ENCODE assay signal across 8 mouse cellular contexts in genomic region chr9:21149654-21150419, GRCm38 (mm10). TPM values are rescaled to one million over a fixed set of nuclear protein-coding genes. Genes with fewer than 3 reads are reported as not detected.
DNase-seq lines count a peak whose midpoint lies in the region; ATAC-seq and TF ChIP-seq lines count a peak whose summit lies in the region.

TSS of gene Cdc37 (minus strand) at chr9:21149982.

- no peaks in the 10 kb centered on the region for H3K9me3 ChIP-seq in embryonic facial prominence, embryonic 13.5 days
- H3K9me3 ChIP-seq in limb, embryonic 13.5 days = no peaks in the 10 kb centered on the region
- no peaks in the 10 kb centered on the region for H3K9me3 ChIP-seq in midbrain, embryonic 16.5 days (replicated peaks; ENCODE audit: control insufficient read depth, low read length, poor library complexity, severe bottlenecking)

- H3K36me3 ChIP-seq in embryonic facial prominence, embryonic 13.5 days = peaks cover 20% of the 10 kb centered on the region
- peaks cover 4% of the 10 kb centered on the region for H3K36me3 ChIP-seq in heart, adult 2 months (ENCODE audit: control insufficient read depth, insufficient read depth, low read length)
- H3K36me3 ChIP-seq in limb, embryonic 13.5 days = peaks cover 23% of the 10 kb centered on the region
- no peaks in the 10 kb centered on the region for H3K36me3 ChIP-seq in midbrain, embryonic 16.5 days (ENCODE audit: control insufficient read depth, insufficient read depth, low read length)

- peaks cover 2% of the 10 kb centered on the region; the same call in 1 of the 2 replicates for H3K79me2 ChIP-seq in heart, adult 2 months (replicated peaks; ENCODE audit: control insufficient read depth, insufficient read depth, low read length)

- H3K27me3 ChIP-seq in embryonic facial prominence, embryonic 13.5 days = no peaks in the 10 kb centered on the region
- no peaks in the 10 kb centered on the region for H3K27me3 ChIP-seq in heart, adult 2 months (ENCODE audit: control insufficient read depth, insufficient read depth, low read length)
- no peaks in the 10 kb centered on the region for H3K27me3 ChIP-seq in limb, embryonic 13.5 days
- peaks cover 3% of the 10 kb centered on the region; the same call in 1 of the 2 replicates for H3K27me3 ChIP-seq in midbrain, embryonic 16.5 days (ENCODE audit: control insufficient read depth, insufficient read depth, low read depth, low read length)

- no peak for TF ChIP-seq EP300 in heart, adult 2 months (IDR thresholded peaks at IDR 0.05; ENCODE audit: insufficient read depth, low read depth, low read length)

- peak; percentile 96 for DNase-seq in 3134 (ENCODE audit: extremely low read depth, insufficient read length, low spot score)
- peak; percentile 94 to 97 for DNase-seq in adrenal gland, postnatal 36 days
- DNase-seq in heart, adult 2 months = peak; percentile 96
- DNase-seq in kidney, adult 8-10 months = peak; percentile 93 to 94
- peak; percentile 84 to 95 for DNase-seq in spleen, postnatal 10 days (ENCODE audit: low spot score in 2 of 2)

- H3K9ac ChIP-seq in embryonic facial prominence, embryonic 13.5 days = peak within 1 kb of the TSS; percentile 87
- peak within 1 kb of the TSS; percentile 74 for H3K9ac ChIP-seq in heart, adult 2 months (ENCODE audit: low read depth, low read length)
- H3K9ac ChIP-seq in limb, embryonic 13.5 days = peak within 1 kb of the TSS; percentile 87
- H3K9ac ChIP-seq in midbrain, embryonic 16.5 days (ENCODE audit: low read depth, low read length) = peak within 1 kb of the TSS; percentile 74

- peak within 1 kb of the TSS; percentile 78 for H3K4me3 ChIP-seq in embryonic facial prominence, embryonic 13.5 days
- peak within 1 kb of the TSS; percentile 71 for H3K4me3 ChIP-seq in heart, adult 2 months
- peak within 1 kb of the TSS; percentile 82 for H3K4me3 ChIP-seq in limb, embryonic 13.5 days
- peak within 1 kb of the TSS; percentile 72 for H3K4me3 ChIP-seq in midbrain, embryonic 16.5 days (ENCODE audit: low read depth, low read length)

- intact Hi-C loops in heart, adult 2 months (cut with DNase I) = loop anchor here (5.0 kb wide), 1 partner anchor 72 kb away; no protein-coding TSS in a partner anchor

- ATAC-seq in embryonic facial prominence, embryonic 13.5 days (ENCODE audit: insufficient number of reproducible peaks, insufficient read depth, low FRiP score, low TSS enrichment, low read depth) = peak; percentile 90
- peak; percentile 96 for ATAC-seq in limb, embryonic 13.5 days (ENCODE audit: low FRiP score, low read depth)
- ATAC-seq in midbrain, embryonic 16.5 days = peak; percentile 97

- TF ChIP-seq CTCF in heart, adult 2 months (IDR thresholded peaks at IDR 0.05) = 0 out of 2 replicates have a peak, but pooled peaks have one; percentile 2

- TF ChIP-seq POLR2A in heart, adult 2 months (IDR thresholded peaks at IDR 0.05; ENCODE audit: insufficient read depth, low read depth, low read length) = peak; percentile 78

- H3K4me1 ChIP-seq in embryonic facial prominence, embryonic 13.5 days = peaks cover 60% of the 10 kb centered on the region
- peaks cover 21% of the 10 kb centered on the region for H3K4me1 ChIP-seq in heart, adult 2 months (ENCODE audit: control insufficient read depth, insufficient read depth, low read length)
- peaks cover 58% of the 10 kb centered on the region for H3K4me1 ChIP-seq in limb, embryonic 13.5 days
- H3K4me1 ChIP-seq in midbrain, embryonic 16.5 days (ENCODE audit: control insufficient read depth, insufficient read depth, low read length) = peaks cover 29% of the 10 kb centered on the region

- WGBS in embryonic facial prominence, embryonic 13.5 days = 3% methylated on average over 56 of the region's 56 CpGs
- 2% methylated on average over 56 of the region's 56 CpGs for WGBS in heart, adult 2 months
- WGBS in limb, embryonic 13.5 days = 5% methylated on average over 53 of the region's 56 CpGs
- 3% methylated on average over 56 of the region's 56 CpGs for WGBS in midbrain, embryonic 16.5 days

- peak within 1 kb of the TSS; percentile 77 for H3K27ac ChIP-seq in embryonic facial prominence, embryonic 13.5 days
- peak within 1 kb of the TSS; percentile 86 for H3K27ac ChIP-seq in heart, adult 2 months
- H3K27ac ChIP-seq in limb, embryonic 13.5 days = peak within 1 kb of the TSS; percentile 85
- peak within 1 kb of the TSS; percentile 40; the same call in 1 of the 2 replicates for H3K27ac ChIP-seq in midbrain, embryonic 16.5 days (ENCODE audit: low read length)

- peak within 1 kb of the TSS; percentile 91 for H3K4me2 ChIP-seq in embryonic facial prominence, embryonic 13.5 days
- H3K4me2 ChIP-seq in limb, embryonic 13.5 days (replicated peaks) = peak within 1 kb of the TSS; percentile 96
- H3K4me2 ChIP-seq in midbrain, embryonic 16.5 days (ENCODE audit: low read length) = peak within 1 kb of the TSS; percentile 89

RNA-seq across cellular contexts. Expression of gene Cdc37, which starts in this region (rescaled TPM):
- total RNA-seq in adrenal gland, postnatal 36 days (2021) = 100 to 1,000 TPM; 180 to 201 TPM
- polyA plus RNA-seq in embryonic facial prominence, embryonic 13.5 days (2015; fragmentation: Nextera tagmentation; extraction: Ambion mirVana) = 328 and 359 TPM in 2 replicates
- 100 to 1,000 TPM; 150 to 162 TPM for total RNA-seq in heart, adult 2 months (2021)
- polyA plus RNA-seq in heart, adult 2 months (2012; rRNA removed) = 62.3 and 96.1 TPM in 2 replicates
- polyA plus RNA-seq in limb, embryonic 13.5 days (2015; fragmentation: Nextera tagmentation; extraction: Ambion mirVana) = 320 and 346 TPM in 2 replicates
- 199 and 227 TPM in 2 replicates for polyA plus RNA-seq in midbrain, embryonic 16.5 days (2015; fragmentation: Nextera tagmentation; extraction: Ambion mirVana)

Comparison
In these comparisons a context has a peak if more than half of its experiments do, and no peak if none do; other contexts are left out.
1. Peak in every context shown above with its lines: DNase-seq, ATAC-seq, H3K4me3 ChIP-seq and H3K27ac ChIP-seq.